17 mouse cellular contexts compared by ENCODE assay signal in the genomic region with DNA sequence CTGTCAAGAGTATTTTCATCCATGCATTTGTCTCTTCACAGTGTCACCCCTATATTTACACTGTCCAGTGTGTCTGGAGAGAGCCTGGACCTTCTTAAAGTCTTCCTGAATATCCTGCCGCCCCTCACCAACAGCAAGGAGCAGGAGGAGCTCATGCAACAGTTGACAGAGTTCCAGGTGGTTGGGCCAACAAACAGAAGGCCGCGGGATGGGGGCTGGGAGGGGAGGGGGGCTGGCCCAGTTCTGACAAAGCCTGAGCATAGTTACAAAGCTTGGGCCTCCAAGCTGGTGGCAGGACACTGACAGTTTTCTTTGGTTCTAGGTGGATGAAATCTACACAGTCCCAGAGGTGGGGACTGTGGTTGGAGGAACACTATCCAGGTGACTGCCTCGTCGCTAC. TPM values are rescaled to one million over a fixed set of nuclear protein-coding genes. Genes with fewer than 3 reads are reported as not detected.
DNase-seq lines count a peak whose midpoint lies in the region; ATAC-seq and TF ChIP-seq lines count a peak whose summit lies in the region.
"Had no signal": no experiment of that assay in that cellular context is flagged by ENCODE, and none has a peak within 500 bp of the region (broad histone marks: within the 10 kb centered on the region; RNA-seq: fewer than 3 reads in every experiment).

No protein-coding gene starts in this region.

- no peak overlapping the region for H3K4me3 ChIP-seq in heart, adult 2 months
- no peak overlapping the region for H3K4me3 ChIP-seq in heart, postnatal 0 days (ENCODE audit: low read depth, low read length)
- no peak overlapping the region for H3K4me3 ChIP-seq in liver, embryonic 12.5 days
- H3K4me3 ChIP-seq in liver, postnatal 0 days (ENCODE audit: low read depth, low read length) = no peak overlapping the region
- H3K4me3 ChIP-seq: embryonic facial prominence, embryonic 13.5 days; forebrain, embryonic 12.5 days; heart, embryonic 12.5 days; hindbrain, embryonic 12.5 days; intestine, embryonic 15.5 days had no signal

- no peak for TF ChIP-seq EP300 in heart, adult 2 months (IDR thresholded peaks at IDR 0.05; ENCODE audit: insufficient read depth, low read depth, low read length)
- no peak for TF ChIP-seq EP300 in heart, postnatal 0 days (IDR thresholded peaks at IDR 0.05; ENCODE audit: low read depth)
- TF ChIP-seq EP300 in liver, postnatal 0 days (IDR thresholded peaks at IDR 0.05; ENCODE audit: low read depth) = no peak

- no peak for ATAC-seq in heart, postnatal 0 days (ENCODE audit: insufficient read depth, low read depth)
- no peak for ATAC-seq in liver, embryonic 12.5 days
- no peak for ATAC-seq in liver, postnatal 0 days
- ATAC-seq: forebrain, embryonic 16.5 days; intestine, embryonic 15.5 days had no signal

- H3K27me3 ChIP-seq in heart, adult 2 months (ENCODE audit: control insufficient read depth, insufficient read depth, low read length) = no peaks in the 10 kb centered on the region
- no peaks in the 10 kb centered on the region for H3K27me3 ChIP-seq in heart, postnatal 0 days (ENCODE audit: control insufficient read depth, insufficient read depth, low read length)
- H3K27me3 ChIP-seq in liver, embryonic 12.5 days (replicated peaks) = no peaks in the 10 kb centered on the region
- H3K27me3 ChIP-seq in liver, postnatal 0 days (ENCODE audit: insufficient read depth, low read length) = no peaks in the 10 kb centered on the region
- H3K27me3 ChIP-seq: embryonic facial prominence, embryonic 13.5 days; forebrain, embryonic 12.5 days; heart, embryonic 12.5 days; hindbrain, embryonic 12.5 days; intestine, embryonic 15.5 days had no signal

- no peaks in the 10 kb centered on the region; the same call in 1 of the 2 replicates for H3K36me3 ChIP-seq in heart, adult 2 months (ENCODE audit: control insufficient read depth, insufficient read depth, low read length)
- H3K36me3 ChIP-seq in heart, postnatal 0 days (replicated peaks; ENCODE audit: control insufficient read depth, insufficient read depth, low read length) = peaks cover 67% of the 10 kb centered on the region
- peaks cover 97% of the 10 kb centered on the region for H3K36me3 ChIP-seq in liver, embryonic 12.5 days
- peaks cover 80% of the 10 kb centered on the region for H3K36me3 ChIP-seq in liver, postnatal 0 days (replicated peaks; ENCODE audit: insufficient read depth, low read length)

- peak overlapping the region; percentile 66; the same call in 1 of the 2 replicates for H3K27ac ChIP-seq in heart, adult 2 months
- peak overlapping the region; percentile 66 for H3K27ac ChIP-seq in heart, postnatal 0 days (ENCODE audit: low read depth)
- H3K27ac ChIP-seq in liver, embryonic 12.5 days = peak overlapping the region; percentile 45; the same call in 1 of the 2 replicates
- H3K27ac ChIP-seq in liver, postnatal 0 days (ENCODE audit: low read depth) = no peak overlapping the region
- H3K27ac ChIP-seq: embryonic facial prominence, embryonic 13.5 days; forebrain, embryonic 12.5 days; hindbrain, embryonic 12.5 days; intestine, embryonic 15.5 days had no signal

- DNase-seq in heart, adult 2 months = no peak
- no peak for DNase-seq in heart, postnatal 25 days (ENCODE audit: low spot score)
- DNase-seq in heart, postnatal 0 days (ENCODE audit: low spot score) = no peak
- no peak for DNase-seq in heart, adult 11 months
- DNase-seq in liver, postnatal 0 days = no peak
- DNase-seq: cerebellum, adult 2 months; gastrocnemius, postnatal 25 days; heart, postnatal 36 days; kidney, adult 18-20 months had no signal

- WGBS in heart, adult 2 months = 51% methylated on average over 5 of the region's 5 CpGs
- 80% methylated on average over 5 of the region's 5 CpGs for WGBS in heart, postnatal 0 days
- 80% methylated on average over 5 of the region's 5 CpGs for WGBS in liver, embryonic 12.5 days (ENCODE audit: insufficient replicate concordance)
- WGBS in liver, postnatal 0 days (ENCODE audit: insufficient replicate concordance) = 85% methylated on average over 5 of the region's 5 CpGs

- no peak overlapping the region for H3K9ac ChIP-seq in heart, adult 2 months (ENCODE audit: low read depth, low read length)
- 0 out of 2 replicates have a peak overlapping the region, but pooled peaks have one; percentile 28 for H3K9ac ChIP-seq in heart, postnatal 0 days (replicated peaks; ENCODE audit: low read depth, low read length)
- H3K9ac ChIP-seq in liver, embryonic 12.5 days = no peak overlapping the region
- no peak overlapping the region for H3K9ac ChIP-seq in liver, postnatal 0 days (replicated peaks)
- H3K9ac ChIP-seq: embryonic facial prominence, embryonic 13.5 days; forebrain, embryonic 12.5 days; heart, embryonic 12.5 days; hindbrain, embryonic 12.5 days; intestine, embryonic 15.5 days had no signal

- no peak overlapping the region for H3K4me2 ChIP-seq in heart, postnatal 0 days (ENCODE audit: low read depth, low read length)
- no peak overlapping the region for H3K4me2 ChIP-seq in liver, embryonic 12.5 days
- no peak overlapping the region for H3K4me2 ChIP-seq in liver, postnatal 0 days (ENCODE audit: low read depth, low read length)
- H3K4me2 ChIP-seq: embryonic facial prominence, embryonic 13.5 days; forebrain, embryonic 12.5 days; heart, embryonic 12.5 days; hindbrain, embryonic 12.5 days; intestine, embryonic 15.5 days had no signal

- TF ChIP-seq POLR2A in heart, adult 2 months (IDR thresholded peaks at IDR 0.05; ENCODE audit: insufficient read depth, low read depth, low read length) = no peak

- no peaks in the 10 kb centered on the region for H3K79me2 ChIP-seq in heart, adult 2 months (replicated peaks; ENCODE audit: control insufficient read depth, insufficient read depth, low read length)

- TF ChIP-seq CTCF in heart, adult 2 months (IDR thresholded peaks at IDR 0.05) = no peak
- TF ChIP-seq CTCF in heart, postnatal 0 days (IDR thresholded peaks at IDR 0.05; ENCODE audit: low read depth) = no peak
- no peak for TF ChIP-seq CTCF in liver, postnatal 0 days (IDR thresholded peaks at IDR 0.05; ENCODE audit: low read depth)

- intact Hi-C loops in heart, adult 2 months (cut with DNase I) = loop anchor here (5.0 to 10.0 kb wide), 2 partner anchors 36 to 431 kb away; a partner anchor contains a TSS
- intact Hi-C loops in heart, postnatal 25 days (cut with DNase I) = no loop called here

- H3K9me3 ChIP-seq in heart, postnatal 0 days (replicated peaks; ENCODE audit: control insufficient read depth, low read length) = no peaks in the 10 kb centered on the region
- no peaks in the 10 kb centered on the region for H3K9me3 ChIP-seq in liver, embryonic 12.5 days (replicated peaks)
- H3K9me3 ChIP-seq in liver, postnatal 0 days (ENCODE audit: low read length) = no peaks in the 10 kb centered on the region
- H3K9me3 ChIP-seq: embryonic facial prominence, embryonic 13.5 days; forebrain, embryonic 12.5 days; heart, embryonic 12.5 days; hindbrain, embryonic 12.5 days; intestine, embryonic 15.5 days had no signal

- H3K4me1 ChIP-seq in heart, adult 2 months (ENCODE audit: control insufficient read depth, insufficient read depth, low read length) = peaks cover 11% of the 10 kb centered on the region
- peaks cover 31% of the 10 kb centered on the region for H3K4me1 ChIP-seq in heart, postnatal 0 days (ENCODE audit: control insufficient read depth, insufficient read depth)
- H3K4me1 ChIP-seq in liver, embryonic 12.5 days = peaks cover 45% of the 10 kb centered on the region
- peaks cover 21% of the 10 kb centered on the region for H3K4me1 ChIP-seq in liver, postnatal 0 days (ENCODE audit: insufficient read depth)

RNA-seq across cellular contexts. Expression of a gene that starts 5.4 kb away (rescaled TPM):
- 10 to 100 TPM; 55.2 to 57.3 TPM for total RNA-seq in heart, adult 2 months (2021)
- 94.4 and 132 TPM in 2 replicates for polyA plus RNA-seq in heart, adult 2 months (2012; rRNA removed)
- 10 to 100 TPM; 67.5 to 70.6 TPM for total RNA-seq in heart, postnatal 25 days (2021)
- 66.4 and 99.0 TPM in 2 replicates for total RNA-seq in heart, postnatal 0 days (2014; rRNA removed; ENCODE audit: low replicate concordance)
- polyA plus RNA-seq in heart, postnatal 0 days (2015; fragmentation: Nextera tagmentation; extraction: Ambion mirVana) = 24.5 and 25.8 TPM in 2 replicates
- polyA plus RNA-seq in liver, embryonic 12.5 days (2016; fragmentation: Nextera tagmentation; extraction: Ambion mirVana) = 32.6 and 33.7 TPM in 2 replicates
- polyA plus RNA-seq in liver, postnatal 0 days (2015; fragmentation: Nextera tagmentation; extraction: Ambion mirVana) = 23.4 and 27.5 TPM in 2 replicates

RNA-seq across cellular contexts. Expression of a gene that starts 12.9 kb away (rescaled TPM):
- 10 to 100 TPM; 17.1 to 24.1 TPM for total RNA-seq in heart, adult 2 months (2021)
- 21.0 and 27.1 TPM in 2 replicates for polyA plus RNA-seq in heart, adult 2 months (2012; rRNA removed)
- 10 to 100 TPM; 17.2 to 22.4 TPM for total RNA-seq in heart, postnatal 25 days (2021)
- total RNA-seq in heart, postnatal 0 days (2014; rRNA removed; ENCODE audit: low replicate concordance) = 19.1 and 26.9 TPM in 2 replicates
- polyA plus RNA-seq in heart, postnatal 0 days (2015; fragmentation: Nextera tagmentation; extraction: Ambion mirVana) = 32.5 and 32.6 TPM in 2 replicates
- polyA plus RNA-seq in liver, embryonic 12.5 days (2016; fragmentation: Nextera tagmentation; extraction: Ambion mirVana) = 44.1 and 46.7 TPM in 2 replicates
- polyA plus RNA-seq in liver, postnatal 0 days (2015; fragmentation: Nextera tagmentation; extraction: Ambion mirVana) = 25.0 and 25.3 TPM in 2 replicates

RNA-seq across cellular contexts. Expression of a gene that starts 22.3 kb away (rescaled TPM):
- total RNA-seq in heart, adult 2 months (2021) = 1 to 10 TPM; 1.0 to 1.4 TPM
- polyA plus RNA-seq in heart, adult 2 months (2012; rRNA removed) = 1.7 and 2.4 TPM in 2 replicates
- 1 to 10 TPM; 1.1 to 1.2 TPM for total RNA-seq in heart, postnatal 25 days (2021)
- total RNA-seq in heart, postnatal 0 days (2014; rRNA removed; ENCODE audit: low replicate concordance) = 0.27 and 4.5 TPM in 2 replicates
- 4.2 and 4.7 TPM in 2 replicates for polyA plus RNA-seq in heart, postnatal 0 days (2015; fragmentation: Nextera tagmentation; extraction: Ambion mirVana)
- polyA plus RNA-seq in liver, embryonic 12.5 days (2016; fragmentation: Nextera tagmentation; extraction: Ambion mirVana) = 0.72 and 1.5 TPM in 2 replicates
- polyA plus RNA-seq in liver, postnatal 0 days (2015; fragmentation: Nextera tagmentation; extraction: Ambion mirVana) = 1.7 and 1.8 TPM in 2 replicates
- total RNA-seq: granulocyte monocyte progenitor cell, adult 5-6 weeks had no signal

RNA-seq across cellular contexts. Expression of a gene that starts 36.2 kb away (rescaled TPM):
- total RNA-seq in heart, adult 2 months (2021) = 1 to 10 TPM; 8.2 to 8.3 TPM
- polyA plus RNA-seq in heart, adult 2 months (2012; rRNA removed) = 3.5 and 4.6 TPM in 2 replicates
- total RNA-seq in heart, postnatal 25 days (2021) = 1 to 10 TPM; 8.6 to 9.4 TPM
- total RNA-seq in heart, postnatal 0 days (2014; rRNA removed; ENCODE audit: low replicate concordance) = 11.0 and 13.0 TPM in 2 replicates
- 7.8 and 7.9 TPM in 2 replicates for polyA plus RNA-seq in heart, postnatal 0 days (2015; fragmentation: Nextera tagmentation; extraction: Ambion mirVana)
- 24.6 and 25.0 TPM in 2 replicates for polyA plus RNA-seq in liver, embryonic 12.5 days (2016; fragmentation: Nextera tagmentation; extraction: Ambion mirVana)
- polyA plus RNA-seq in liver, postnatal 0 days (2015; fragmentation: Nextera tagmentation; extraction: Ambion mirVana) = 6.9 and 8.9 TPM in 2 replicates

RNA-seq across cellular contexts. Expression of a gene that starts 36.3 kb away (rescaled TPM):
- 10 to 100 TPM; 21.5 to 22.0 TPM for total RNA-seq in heart, adult 2 months (2021)
- polyA plus RNA-seq in heart, adult 2 months (2012; rRNA removed) = 14.2 and 21.5 TPM in 2 replicates
- total RNA-seq in heart, postnatal 25 days (2021) = 10 to 100 TPM; 19.6 to 21.3 TPM
- total RNA-seq in heart, postnatal 0 days (2014; rRNA removed; ENCODE audit: low replicate concordance) = 22.6 and 28.9 TPM in 2 replicates
- 9.9 and 11.7 TPM in 2 replicates for polyA plus RNA-seq in heart, postnatal 0 days (2015; fragmentation: Nextera tagmentation; extraction: Ambion mirVana)
- 33.0 and 34.9 TPM in 2 replicates for polyA plus RNA-seq in liver, embryonic 12.5 days (2016; fragmentation: Nextera tagmentation; extraction: Ambion mirVana)
- 7.4 and 8.7 TPM in 2 replicates for polyA plus RNA-seq in liver, postnatal 0 days (2015; fragmentation: Nextera tagmentation; extraction: Ambion mirVana)
